ENCODE assay signal across 8 mouse cellular contexts in genomic region chr1:39867966-39868593, GRCm38 (mm10). TPM values are rescaled to one million over a fixed set of nuclear protein-coding genes. Genes with fewer than 3 reads are reported as not detected.
DNase-seq lines count a peak whose midpoint lies in the region; ATAC-seq and TF ChIP-seq lines count a peak whose summit lies in the region.

No protein-coding gene starts in this region.

- DNase-seq in adrenal gland, adult (ENCODE audit: inconsistent age in 2 of 2, low spot score in 1 of 2) = peak; percentile 62 to 88
- no peak for DNase-seq in adrenal gland, postnatal 4 days (ENCODE audit: low spot score in 2 of 2)
- DNase-seq in embryo, embryonic 9.5 days (ENCODE audit: extremely low spot score) = peak; percentile 61
- DNase-seq in heart, postnatal 10 days = peak; percentile 86 to 87
- no peak for DNase-seq in forebrain, postnatal 0 days
- DNase-seq in left cerebral cortex, postnatal 25 days (ENCODE audit: low spot score in 2 of 2) = no peak

- no peaks in the 10 kb centered on the region for H3K9me3 ChIP-seq in limb, embryonic 13.5 days
- H3K9me3 ChIP-seq in stomach, embryonic 14.5 days (ENCODE audit: control insufficient read depth, low read depth, low read length) = no peaks in the 10 kb centered on the region
- no peaks in the 10 kb centered on the region for H3K9me3 ChIP-seq in forebrain, postnatal 0 days (ENCODE audit: low read length)

- ATAC-seq in limb, embryonic 13.5 days (ENCODE audit: low FRiP score, low read depth) = 0 out of 2 replicates have a peak, but pooled peaks have one; percentile 64
- ATAC-seq in stomach, embryonic 14.5 days (ENCODE audit: insufficient number of reproducible peaks, insufficient read depth, low FRiP score, low read depth) = no peak
- no peak for ATAC-seq in forebrain, postnatal 0 days

- no peaks in the 10 kb centered on the region for H3K36me3 ChIP-seq in limb, embryonic 13.5 days
- H3K36me3 ChIP-seq in stomach, embryonic 14.5 days (ENCODE audit: control insufficient read depth, insufficient read depth, low read length) = no peaks in the 10 kb centered on the region
- no peaks in the 10 kb centered on the region for H3K36me3 ChIP-seq in forebrain, postnatal 0 days (ENCODE audit: insufficient read depth)

- H3K4me2 ChIP-seq in limb, embryonic 13.5 days (replicated peaks) = 0 out of 2 replicates have a peak overlapping the region, but pooled peaks have one; percentile 21
- H3K4me2 ChIP-seq in stomach, embryonic 14.5 days (replicated peaks; ENCODE audit: low read depth, low read length) = 0 out of 2 replicates have a peak overlapping the region, but pooled peaks have one; percentile 3
- no peak overlapping the region for H3K4me2 ChIP-seq in forebrain, postnatal 0 days (ENCODE audit: low read depth)

- intact Hi-C loops in heart, postnatal 10 days (cut with DNase I) = loop anchor here (2.0 to 5.0 kb wide), 2 partner anchors 33 to 106 kb away; partner anchors contain the start of gene Map4k4
- intact Hi-C loops in left cerebral cortex, postnatal 25 days (cut with DNase I) = no loop called here

- peak overlapping the region; percentile 56 for H3K27ac ChIP-seq in limb, embryonic 13.5 days
- H3K27ac ChIP-seq in stomach, embryonic 14.5 days (ENCODE audit: low read length) = peak overlapping the region; percentile 27; the same call in 1 of the 2 replicates
- no peak overlapping the region for H3K27ac ChIP-seq in forebrain, postnatal 0 days (ENCODE audit: low read depth, low read length)

- WGBS in limb, embryonic 13.5 days = 5% methylated on average over 6 of the region's 6 CpGs
- 15% methylated on average over 6 of the region's 6 CpGs for WGBS in stomach, embryonic 14.5 days
- 59% methylated on average over 6 of the region's 6 CpGs for WGBS in forebrain, postnatal 0 days

- TF ChIP-seq CTCF in forebrain, postnatal 0 days (IDR thresholded peaks at IDR 0.05; ENCODE audit: low read depth) = no peak

- peaks cover 35% of the 10 kb centered on the region for H3K4me1 ChIP-seq in limb, embryonic 13.5 days
- peaks cover 26% of the 10 kb centered on the region for H3K4me1 ChIP-seq in stomach, embryonic 14.5 days (ENCODE audit: control insufficient read depth, insufficient read depth, low read length)
- peaks cover 4% of the 10 kb centered on the region; the same call in 1 of the 2 replicates for H3K4me1 ChIP-seq in forebrain, postnatal 0 days (ENCODE audit: insufficient read depth)

- no peak overlapping the region for H3K9ac ChIP-seq in limb, embryonic 13.5 days
- H3K9ac ChIP-seq in stomach, embryonic 14.5 days (replicated peaks; ENCODE audit: low read depth, low read length) = no peak overlapping the region
- no peak overlapping the region for H3K9ac ChIP-seq in forebrain, postnatal 0 days

- H3K27me3 ChIP-seq in limb, embryonic 13.5 days = no peaks in the 10 kb centered on the region
- H3K27me3 ChIP-seq in stomach, embryonic 14.5 days (ENCODE audit: control insufficient read depth, insufficient read depth, low read length) = no peaks in the 10 kb centered on the region
- no peaks in the 10 kb centered on the region for H3K27me3 ChIP-seq in forebrain, postnatal 0 days (ENCODE audit: insufficient read depth, low read length)

- no peak overlapping the region for H3K4me3 ChIP-seq in limb, embryonic 13.5 days
- H3K4me3 ChIP-seq in stomach, embryonic 14.5 days (ENCODE audit: low read depth, low read length) = no peak overlapping the region
- H3K4me3 ChIP-seq in forebrain, postnatal 0 days (ENCODE audit: low read depth, low read length) = no peak overlapping the region

RNA-seq across cellular contexts. Expression of gene Map4k4, which starts 32.6 kb away (rescaled TPM):
- total RNA-seq in adrenal gland, postnatal 4 days (2021) = 100 to 1,000 TPM; 200 to 208 TPM
- 100 to 1,000 TPM; 187 to 216 TPM for total RNA-seq in heart, postnatal 10 days (2021)
- 49.3 and 54.9 TPM in 2 replicates for polyA plus RNA-seq in limb, embryonic 13.5 days (2015; fragmentation: Nextera tagmentation; extraction: Ambion mirVana)
- polyA plus RNA-seq in stomach, embryonic 14.5 days (2014; fragmentation: Nextera tagmentation; extraction: Ambion mirVana) = 36.7 and 42.6 TPM in 2 replicates
- 201 and 241 TPM in 2 replicates for total RNA-seq in forebrain, postnatal 0 days (2014; rRNA removed)
- 11.9 and 21.3 TPM in 2 replicates for polyA plus RNA-seq in forebrain, postnatal 0 days (2015; fragmentation: Nextera tagmentation; extraction: Ambion mirVana)
- total RNA-seq in left cerebral cortex, postnatal 25 days (2021) = 100 to 1,000 TPM; 115 to 131 TPM

Comparison
In these comparisons a context has a peak if more than half of its experiments do, and no peak if none do; other contexts are left out.
1. DNase-seq: peak in adrenal gland, adult (2 of 2), embryo, embryonic 9.5 days (single experiment) and heart, postnatal 10 days (2 of 2); none in adrenal gland, postnatal 4 days (0 of 2), forebrain, postnatal 0 days (single experiment) and left cerebral cortex, postnatal 25 days (0 of 2).